Mouse (Mus musculus) kidney, embryonic 14.5 days (tissue): ENCODE results near the gene Higd2a. TPM values are rescaled to one million over a fixed set of nuclear protein-coding genes. Genes with fewer than 3 reads are reported as not detected.
A peak's percentile ranks its signal among the peaks of the same experiment; 100 is the strongest.

Experiments
- ATAC-seq: fragments of 200-750 bp; cut with Nextera tagmentation; 2 replicates; pipeline ENCODE4 v1.8.0; 2017; ENCODE audit warnings: moderate number of reproducible peaks, mild to moderate bottlenecking, moderate TSS enrichment, moderate library complexity; ENCODE audit not compliant: low FRiP score, low TSS enrichment
- H3K27ac ChIP-seq: fragments of 300-500 bp; sonication (generic); 2 replicates; pipeline ENCODE4 v1.5.1; 2014; ENCODE audit warnings: low read depth, mild to moderate bottlenecking, low read length, moderate library complexity, mixed read lengths
- H3K27me3 ChIP-seq: fragments of 300-500 bp; sonication (generic); 2 replicates; pipeline ENCODE4 v1.6.1; 2014; ENCODE audit warnings: mild to moderate bottlenecking, low read length; ENCODE audit not compliant: control insufficient read depth, insufficient read depth
- H3K36me3 ChIP-seq: fragments of 300-500 bp; sonication (generic); 2 replicates; pipeline ENCODE4 v1.6.1; 2014; ENCODE audit warnings: low read length, mixed read lengths; ENCODE audit not compliant: control insufficient read depth, insufficient read depth
- H3K4me1 ChIP-seq: fragments of 300-500 bp; sonication (generic); 2 replicates; pipeline ENCODE4 v1.6.1; 2014; ENCODE audit warnings: low read length, mixed read lengths; ENCODE audit not compliant: control insufficient read depth, insufficient read depth
- H3K4me2 ChIP-seq: fragments of 300-500 bp; sonication (generic); replicated peaks from 2 replicates; pipeline ENCODE4 v1.6.1; 2014; ENCODE audit warnings: low read depth, mild to moderate bottlenecking, low read length
- H3K4me3 ChIP-seq: fragments of 300-500 bp; sonication (generic); 2 replicates; pipeline ENCODE4 v1.5.1; 2014; ENCODE audit warnings: mild to moderate bottlenecking, low read length
- H3K9ac ChIP-seq: fragments of 300-500 bp; sonication (generic); 2 replicates; pipeline ENCODE4 v1.6.1; 2014; ENCODE audit warnings: low read depth, mild to moderate bottlenecking, low read length, moderate library complexity
- H3K9me3 ChIP-seq: fragments of 300-500 bp; sonication (generic); 2 replicates; pipeline ENCODE4 v1.6.1; 2016; ENCODE audit warnings: low read length; ENCODE audit not compliant: control insufficient read depth
- WGBS: fragments of 180-500 bp; shearing (Covaris S2); extraction: QIAGEN DNeasy Blood & Tissue Kit; methylation state at CpG from one replicate; pipeline ENCODE4 v1.1.7; 2014; 5-methylcytosine and 5-hydroxymethylcytosine counted together
- microRNA-seq: library from miRNA; unstranded; fragments of <30 nt; microRNA quantifications from one replicate; pipeline ENCODE4, GENCODE M21; 2016
- polyA plus RNA-seq: library from polyadenylated mRNA; unstranded; fragments of >200 nt; fragmentation: Nextera tagmentation; extraction: Ambion mirVana; gene quantifications from 2 replicates; pipeline ENCODE4 v1.2.1, GENCODE M21; 2014

Gene Higd2a
- polyA plus RNA-seq, 1 experiment from 2014 or later: 203 TPM

GRCm38 (mm10) chr13:54621155-54621932, 31.3 kb downstream of the Higd2a start, which contains the start of gene Faf2:
Gene Faf2 (plus strand): TSS chr13:54621784.
- Histone ChIP-seq H3K4me3 (peak within 1 kb of the TSS; percentile 96), H3K36me3 (no peaks in the 10 kb centered on the region), H3K9me3 (no peaks in the 10 kb centered on the region), H3K9ac (peak within 1 kb of the TSS; percentile 95), H3K27ac (peak within 1 kb of the TSS; percentile 87), H3K4me1 (0 out of 2 replicates have a peak, but pooled peaks cover 12% of the 10 kb centered on the region), H3K4me2 (peak within 1 kb of the TSS; percentile 78), H3K27me3 (no peaks in the 10 kb centered on the region)
- WGBS: 12% methylated on average over 44 of the region's 44 CpGs
- ATAC-seq: peak; percentile 98

- peak overlapping the region; percentile 96 for H3K4me3 ChIP-seq
- peak; percentile 55 for ATAC-seq
- WGBS: 1% methylated on average over 23 of the region's 27 CpGs
- peak overlapping the region; percentile 78 for H3K4me2 ChIP-seq
- peak overlapping the region; percentile 95 for H3K9ac ChIP-seq
- peak overlapping the region; percentile 87 for H3K27ac ChIP-seq
- H3K9me3 ChIP-seq: no peaks in the 10 kb centered on the region
- H3K27me3 ChIP-seq: no peaks in the 10 kb centered on the region
- H3K36me3 ChIP-seq: no peaks in the 10 kb centered on the region
- 0 out of 2 replicates have a peak, but pooled peaks cover 12% of the 10 kb centered on the region for H3K4me1 ChIP-seq
Measured at GRCm38 (mm10) chr13:54621960-54622521, 32.0 kb downstream of the Higd2a start.

GRCm38 (mm10) chr13:54629128-54629527, 39.1 kb downstream of the Higd2a start:
- H3K4me2 ChIP-seq: no peak overlapping the region
- H3K4me3 ChIP-seq: no peak overlapping the region
- no peaks in the 10 kb centered on the region for H3K9me3 ChIP-seq
- no peaks in the 10 kb centered on the region for H3K4me1 ChIP-seq
- H3K27ac ChIP-seq: no peak overlapping the region
- no peak overlapping the region for H3K9ac ChIP-seq
- no peak for ATAC-seq
- WGBS: 80% methylated on average over 4 of the region's 4 CpGs
- H3K36me3 ChIP-seq: peaks cover 9% of the 10 kb centered on the region; the same call in 1 of the 2 replicates
- H3K27me3 ChIP-seq: no peaks in the 10 kb centered on the region

- no peak overlapping the region for H3K4me2 ChIP-seq
- WGBS: 73% methylated on average over 3 of the region's 3 CpGs
- peaks cover 20% of the 10 kb centered on the region; the same call in 1 of the 2 replicates for H3K36me3 ChIP-seq
Measured at GRCm38 (mm10) chr13:54632731-54633277, 42.8 kb downstream of the Higd2a start.

GRCm38 (mm10) chr13:54635011-54635410, 45.0 kb downstream of the Higd2a start:
- Histone ChIP-seq H3K36me3 (peaks cover 36% of the 10 kb centered on the region), H3K9ac (no peak overlapping the region), H3K4me1 (no peaks in the 10 kb centered on the region), H3K9me3 (no peaks in the 10 kb centered on the region), H3K27ac (no peak overlapping the region), H3K27me3 (no peaks in the 10 kb centered on the region), H3K4me3 (no peak overlapping the region), H3K4me2 (no peak overlapping the region)
- WGBS: 96% methylated on average over 3 of the region's 3 CpGs
- no peak for ATAC-seq

More at GRCm38 (mm10) chr13:54632731-54633277, 42.8 kb downstream of the Higd2a start:
- H3K27ac ChIP-seq: no peak overlapping the region
- H3K4me1 ChIP-seq: no peaks in the 10 kb centered on the region
- no peak overlapping the region for H3K4me3 ChIP-seq
- ATAC-seq: no peak
- no peak overlapping the region for H3K9ac ChIP-seq
- no peaks in the 10 kb centered on the region for H3K27me3 ChIP-seq
- H3K9me3 ChIP-seq: no peaks in the 10 kb centered on the region

Small RNA genes lying within 50 kb of the gene (microRNA-seq; reads per million reads assigned to microRNA genes)
- not detected for gene Gm24195

Other genes with a start within 250 kb of the Higd2a start
- gene Cplx2, start 218.9 kb upstream of the Higd2a start, polyA plus RNA-seq: 4.5 and 6.4 TPM in 2 replicates
- 142 and 151 TPM in 2 replicates for gene Thoc3, start 121.4 kb upstream of the Higd2a start, polyA plus RNA-seq
- gene Simc1, start 86.4 kb upstream of the Higd2a start, polyA plus RNA-seq: 14.0 and 17.9 TPM in 2 replicates
- gene 4833439L19Rik, start 24.8 kb upstream of the Higd2a start, polyA plus RNA-seq: 96.7 and 158 TPM in 2 replicates
- gene Arl10, start 15.2 kb upstream of the Higd2a start, polyA plus RNA-seq: 29.7 and 33.5 TPM in 2 replicates
- 78.6 and 88.6 TPM in 2 replicates for gene Nop16, start 117 bp upstream of the Higd2a start, polyA plus RNA-seq
- 36.3 TPM in 2 replicates for gene Cltb, start 21.1 kb downstream of the Higd2a start, polyA plus RNA-seq
- gene Faf2, start 31.6 kb downstream of the Higd2a start, polyA plus RNA-seq: 87.5 and 126 TPM in 2 replicates
- gene Rnf44, start 103.7 kb downstream of the Higd2a start, polyA plus RNA-seq: 74.0 and 92.7 TPM in 2 replicates
- gene Cdhr2, start 111.3 kb downstream of the Higd2a start, polyA plus RNA-seq: 1.2 and 1.9 TPM in 2 replicates
- 0.31 and 0.41 TPM in 2 replicates for gene Gprin1, start 159.7 kb downstream of the Higd2a start, polyA plus RNA-seq
- gene Sncb, start 176.4 kb downstream of the Higd2a start, polyA plus RNA-seq: not detected in 2 replicates
- not detected in 2 replicates for gene Eif4e1b, start 193.8 kb downstream of the Higd2a start, polyA plus RNA-seq
- gene Tspan17, start 199.2 kb downstream of the Higd2a start, polyA plus RNA-seq: 5.2 and 6.4 TPM in 2 replicates